Mouse (Mus musculus): ENCODE results near the gene Gm16253.

The Gm16253 gene

DNA sequence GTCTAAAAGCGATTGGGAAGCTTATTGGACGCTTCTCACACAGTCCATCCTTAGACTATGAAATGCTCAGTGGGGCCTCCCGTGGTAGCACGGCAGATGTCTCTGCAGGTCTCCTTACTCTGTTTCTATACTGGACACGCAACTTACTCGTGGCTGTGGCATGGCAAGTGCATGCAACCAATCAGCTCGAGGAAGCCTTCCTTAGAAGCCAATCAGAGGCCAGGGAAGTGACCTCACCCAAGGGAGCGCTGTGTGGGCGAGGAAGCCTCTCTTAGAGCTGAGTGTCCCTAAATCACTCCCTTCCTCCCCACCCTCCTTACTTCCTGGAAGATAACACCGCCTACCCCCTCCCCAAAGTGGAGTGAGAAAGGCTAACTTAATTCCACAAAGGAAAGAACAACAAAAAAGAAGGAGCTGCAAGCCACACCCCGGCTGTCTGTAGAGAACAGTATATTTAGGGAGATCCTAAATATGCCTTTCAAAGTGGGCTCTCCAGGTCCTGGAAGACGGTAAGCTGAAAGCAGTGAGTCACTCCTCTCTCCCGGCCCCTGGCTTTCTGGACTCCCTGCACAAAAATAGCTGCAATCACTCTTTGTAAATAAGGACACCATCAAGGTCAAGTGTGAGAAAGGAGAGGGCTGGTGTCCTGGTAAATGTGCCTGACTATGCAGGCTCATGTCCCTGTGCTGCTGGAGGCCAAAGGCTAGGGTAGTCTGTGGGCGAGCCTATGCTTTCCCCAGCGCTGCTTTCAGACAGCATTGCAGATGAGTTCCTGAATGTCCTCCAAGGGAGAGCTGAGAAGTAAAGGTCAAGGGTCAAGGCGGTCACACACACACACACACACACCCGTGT is at the start of gene Gm16253:
Gene Gm16253, plus strand, starts transcription at position 295 of the 852 bp plus-strand sequence.
- peak; percentile 88 for DNase-seq

DNA sequence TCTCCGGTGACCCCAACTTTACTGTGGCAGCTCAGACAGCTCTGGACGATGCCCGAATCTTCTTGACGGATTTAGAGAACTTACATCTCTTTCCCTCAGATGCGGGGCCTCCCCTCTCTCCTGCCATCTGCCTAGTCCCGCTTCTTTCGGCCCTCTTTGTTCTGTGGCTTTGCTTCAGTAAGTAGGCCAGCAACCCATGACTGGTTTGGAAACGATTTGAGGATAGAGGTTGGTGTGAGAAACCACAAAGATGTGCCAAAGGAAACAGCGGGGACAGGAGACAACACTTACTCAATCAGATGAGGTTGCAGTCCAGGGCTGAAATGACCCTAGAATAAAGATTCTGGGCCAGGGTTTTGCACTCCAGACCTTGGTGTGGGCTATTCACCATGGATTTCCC is 48.3 kb upstream of the Gm16253 start:
- DNase-seq = no peak

GRCm38 (mm10) chr3:96532050-96532449 is 44.7 kb upstream of the Gm16253 start:
- DNase-seq = no peak

DNA sequence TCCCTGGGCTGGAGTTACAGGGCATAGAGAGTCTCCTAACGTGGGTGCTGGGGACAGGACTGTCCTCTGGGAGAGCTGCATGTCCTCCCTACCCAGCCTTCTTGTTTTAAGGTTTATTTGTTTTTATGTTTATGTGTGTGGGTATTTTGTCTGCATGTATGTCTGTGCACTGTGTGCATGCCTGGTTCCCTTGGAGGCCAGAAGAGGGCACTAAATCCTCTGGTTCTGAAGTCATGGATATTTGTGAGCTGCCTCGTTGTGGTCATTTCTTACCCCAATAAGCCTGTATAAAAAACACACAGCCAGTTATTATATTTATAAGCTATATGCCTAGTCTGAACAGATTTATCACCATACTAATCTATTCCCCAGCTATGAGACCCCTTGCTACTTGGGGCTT is 42.5 kb upstream of the Gm16253 start:
- DNase-seq = no peak

- no peak for DNase-seq
Measured at GRCm38 (mm10) chr3:96539316-96539715, 37.5 kb upstream of the Gm16253 start.

DNA sequence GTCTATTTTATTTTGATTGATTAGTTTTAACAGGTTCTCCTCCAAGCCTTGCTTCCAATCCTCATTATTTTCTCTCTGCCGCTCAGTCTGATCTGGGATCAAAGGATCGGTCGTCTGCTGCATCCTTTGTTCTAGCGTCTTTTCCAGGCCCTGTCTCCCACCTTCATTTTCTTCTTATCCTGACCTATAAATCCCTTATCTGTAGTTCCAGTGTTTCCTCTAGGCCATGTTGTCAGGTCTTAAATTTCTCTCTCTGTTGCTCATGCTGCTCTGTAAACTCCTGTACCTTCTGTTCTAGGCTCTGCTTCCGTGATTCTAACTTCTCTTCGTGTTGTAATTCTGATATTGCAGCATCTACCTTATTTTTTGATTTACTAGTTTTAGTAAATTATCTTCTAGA is 36.0 kb upstream of the Gm16253 start:
- DNase-seq = no peak

GRCm38 (mm10) chr3:96541328-96542078 is 35.3 kb upstream of the Gm16253 start:
- no peak for DNase-seq

DNA sequence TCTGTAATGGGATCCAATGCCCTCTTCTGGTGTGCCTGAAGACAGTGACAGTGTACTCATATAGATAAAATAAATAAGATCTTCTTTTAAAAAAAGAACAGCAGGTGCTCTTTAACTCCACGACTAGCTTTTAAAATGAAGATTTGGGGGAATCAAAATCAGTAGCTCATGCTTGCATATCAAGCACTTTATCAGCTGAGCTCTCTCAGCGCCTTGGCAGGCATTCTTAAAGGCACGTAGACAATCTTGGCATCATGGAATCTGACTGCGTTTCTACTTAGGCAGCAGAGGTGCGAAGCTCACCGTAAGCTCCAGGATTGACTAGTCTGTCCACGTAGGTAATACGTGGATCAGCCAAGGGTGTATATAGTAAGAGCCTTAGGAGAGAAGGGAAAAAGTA is 34.2 kb upstream of the Gm16253 start:
- no peak for DNase-seq

- no peak for DNase-seq
Measured at GRCm38 (mm10) chr3:96543345-96543744, 33.4 kb upstream of the Gm16253 start.

GRCm38 (mm10) chr3:96545565-96545964 is 31.2 kb upstream of the Gm16253 start:
- DNase-seq = no peak

GRCm38 (mm10) chr3:96546880-96547279 is 29.9 kb upstream of the Gm16253 start:
- DNase-seq = no peak

DNA sequence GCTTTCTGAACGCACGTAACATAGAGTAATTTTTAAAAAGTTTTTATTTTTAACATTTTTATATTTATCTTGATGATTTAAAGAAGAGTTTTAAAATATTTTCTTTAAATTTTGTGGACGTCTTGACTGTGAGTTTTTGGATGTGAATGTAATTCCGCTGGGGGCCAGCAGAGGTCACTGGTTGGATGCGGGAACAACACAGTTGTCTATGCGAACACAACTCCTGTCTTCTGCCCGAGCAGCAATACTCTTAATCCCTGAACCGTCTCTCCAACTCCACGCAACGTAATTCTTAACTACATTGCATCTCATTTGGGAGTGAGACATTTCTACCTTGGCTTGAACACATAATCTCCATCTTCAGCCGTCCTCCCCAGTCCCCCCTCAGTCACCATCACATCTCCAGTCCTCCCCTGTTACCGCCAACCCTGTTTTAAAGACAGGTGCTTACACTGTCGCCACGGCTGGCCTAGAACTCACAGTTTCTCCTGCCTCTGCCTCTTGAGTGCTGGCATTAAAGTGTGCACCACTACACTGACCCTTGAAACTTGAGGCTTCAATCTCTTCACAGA is 29.3 kb upstream of the Gm16253 start:
- peak; percentile 63 for DNase-seq

GRCm38 (mm10) chr3:96548824-96549223 is 28.0 kb upstream of the Gm16253 start:
- no peak for DNase-seq

GRCm38 (mm10) chr3:96549346-96549745 is 27.4 kb upstream of the Gm16253 start:
- no peak for DNase-seq

GRCm38 (mm10) chr3:96551203-96551602 is 25.6 kb upstream of the Gm16253 start:
- no peak for DNase-seq

GRCm38 (mm10) chr3:96551890-96552289 is 24.9 kb upstream of the Gm16253 start:
- no peak for DNase-seq

- no peak for DNase-seq
Measured at GRCm38 (mm10) chr3:96553601-96554000, 23.2 kb upstream of the Gm16253 start.

- DNase-seq = no peak
Measured at GRCm38 (mm10) chr3:96554251-96554650, 22.5 kb upstream of the Gm16253 start.

DNA sequence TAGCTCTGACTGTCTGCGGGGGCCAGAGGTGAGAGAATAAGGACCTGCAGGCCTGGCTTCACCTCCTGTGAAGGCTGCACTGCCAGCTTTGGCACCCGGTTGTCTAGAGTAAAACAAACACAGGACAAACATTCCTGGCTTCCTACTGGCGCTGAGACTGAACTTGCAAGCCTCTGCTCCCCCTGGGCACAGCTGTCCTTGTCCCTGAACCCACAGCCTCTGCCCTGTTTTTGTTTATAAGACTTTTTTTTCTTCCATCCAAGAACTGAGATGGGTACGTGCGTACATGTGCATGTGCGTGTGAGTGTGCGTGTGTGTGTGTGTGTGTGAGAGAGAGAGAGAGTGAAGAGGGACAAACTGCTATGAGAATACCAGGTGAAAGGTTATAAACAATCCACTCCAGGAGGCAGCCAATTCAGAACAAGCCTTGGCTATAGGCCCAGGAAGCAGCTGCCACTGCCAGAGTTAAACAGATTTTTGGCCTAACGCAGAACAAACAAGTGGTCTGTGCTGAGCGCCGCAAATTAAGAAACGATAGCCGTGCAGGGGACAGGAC is 21.7 kb upstream of the Gm16253 start:
- DNase-seq = no peak

- no peak for DNase-seq
Measured at GRCm38 (mm10) chr3:96555999-96556614, 20.7 kb upstream of the Gm16253 start.

GRCm38 (mm10) chr3:96556651-96557635 is 19.8 kb upstream of the Gm16253 start:
- DNase-seq = no peak

DNA sequence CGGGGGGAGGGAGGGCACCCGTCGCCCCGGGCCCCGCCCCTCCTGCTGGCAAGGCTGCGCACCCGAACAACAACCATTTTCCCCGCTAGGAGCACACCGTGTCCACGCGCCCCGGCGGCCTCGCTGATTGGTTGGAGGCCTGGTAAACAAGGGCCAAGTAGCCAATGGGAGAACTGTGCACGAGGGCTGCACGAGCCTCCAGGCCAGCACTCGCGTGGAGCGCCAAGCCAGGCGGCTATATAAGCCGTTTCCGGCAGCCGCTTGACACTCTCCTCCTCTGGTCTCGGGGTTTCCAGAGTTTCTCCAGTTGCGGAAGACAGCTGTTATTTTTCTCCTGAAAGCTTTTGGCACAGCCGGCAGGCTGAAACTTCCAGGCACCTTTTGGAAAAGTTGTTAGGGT is 19.1 kb upstream of the Gm16253 start, which contains the start of gene Txnip:
Gene Txnip, plus strand, starts transcription at position 264 of the 400 bp plus-strand sequence.
- DNase-seq = peak; percentile 91
